Mouse (Mus musculus): Measurements from ENCODE around the gene Spred2. TPM values are rescaled to one million over a fixed set of nuclear protein-coding genes. Genes with fewer than 3 reads are reported as not detected.
A peak's percentile ranks its signal among the peaks of the same experiment; 100 is the strongest.

The Spred2 gene
- polyA plus RNA-seq, 2 experiments: 1.0 to 3.1 TPM

DNA sequence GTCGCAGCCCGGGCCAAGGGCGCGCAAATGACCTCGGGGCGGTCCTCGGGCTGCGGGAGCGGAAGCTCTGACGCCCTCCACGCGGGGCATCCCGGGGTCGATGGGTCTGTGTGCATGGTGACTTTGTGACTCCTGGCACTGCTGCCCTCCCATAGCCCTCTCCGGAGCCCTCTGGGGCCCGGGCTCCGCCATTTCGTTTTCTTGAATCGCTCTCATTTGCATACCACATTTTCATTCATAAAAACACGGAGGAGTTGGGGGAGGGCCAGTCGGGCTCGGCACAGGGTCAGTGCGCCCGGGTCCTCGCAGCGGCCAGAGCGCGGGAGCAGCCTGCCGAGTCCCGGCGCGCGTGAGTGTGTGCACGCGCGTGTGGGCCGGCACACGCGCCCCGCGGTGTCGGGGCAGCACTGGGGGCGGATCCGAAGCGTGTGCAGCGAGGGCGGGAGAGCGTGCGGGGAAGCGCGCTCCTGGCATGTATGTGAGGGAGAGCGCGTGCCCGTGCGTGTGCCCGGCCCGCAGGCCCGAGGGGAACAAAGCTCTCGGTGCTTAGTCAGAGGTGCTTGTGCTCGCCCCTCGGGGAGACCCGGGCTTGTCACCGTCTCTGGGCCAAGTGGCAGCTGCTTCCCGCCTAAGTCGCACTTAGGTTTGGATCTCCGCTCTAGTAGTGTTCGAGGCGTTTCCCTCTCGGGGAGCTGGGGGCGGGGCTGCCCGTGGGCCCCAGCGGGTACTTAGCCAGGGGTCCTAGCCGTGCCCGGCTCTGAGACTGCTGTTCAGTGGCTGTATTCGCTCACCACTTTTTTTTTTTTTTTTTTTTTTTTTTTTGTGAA lies 1.2 kb downstream of the Spred2 start:
- under 1% methylated on average over 75 of the region's 75 CpGs for WGBS (ENCODE audit: insufficient replicate concordance)
- Histone ChIP-seq H3K4me2 (ENCODE audit: low read depth) (peak overlapping the region; percentile 88), H3K4me3 (ENCODE audit: insufficient read depth in 1 of 2, low read depth in 2 of 2, low read length in 2 of 2) (peak overlapping the region; percentile 91 to 95), H3K4me1 (replicated peaks; ENCODE audit: control insufficient read depth in 2 of 2, insufficient read depth in 2 of 2, low read length in 1 of 2) (peaks cover 13 to 23% of the 10 kb centered on the region in 2 experiments), H3K36me3 (replicated peaks; ENCODE audit: control insufficient read depth, insufficient read depth, low read depth) (no peaks in the 10 kb centered on the region), H3K9ac (replicated peaks) (peak overlapping the region; percentile 93), H3K27me3 (ENCODE audit: control insufficient read depth, insufficient read depth, low read length) (no peaks in the 10 kb centered on the region), H3K27ac (peak overlapping the region; percentile 57), H3K9me3 (ENCODE audit: control insufficient read depth, low read length) (no peaks in the 10 kb centered on the region)
- ATAC-seq (ENCODE audit: insufficient read depth) (peak; percentile 72), DNase-seq (ENCODE audit: low read depth in 3 of 3, low spot score in 3 of 3) (peak; percentile 54 to 70 (median 58))
- no peak for TF ChIP-seq EP300 (IDR thresholded peaks at IDR 0.05; ENCODE audit: low read depth)

DNA sequence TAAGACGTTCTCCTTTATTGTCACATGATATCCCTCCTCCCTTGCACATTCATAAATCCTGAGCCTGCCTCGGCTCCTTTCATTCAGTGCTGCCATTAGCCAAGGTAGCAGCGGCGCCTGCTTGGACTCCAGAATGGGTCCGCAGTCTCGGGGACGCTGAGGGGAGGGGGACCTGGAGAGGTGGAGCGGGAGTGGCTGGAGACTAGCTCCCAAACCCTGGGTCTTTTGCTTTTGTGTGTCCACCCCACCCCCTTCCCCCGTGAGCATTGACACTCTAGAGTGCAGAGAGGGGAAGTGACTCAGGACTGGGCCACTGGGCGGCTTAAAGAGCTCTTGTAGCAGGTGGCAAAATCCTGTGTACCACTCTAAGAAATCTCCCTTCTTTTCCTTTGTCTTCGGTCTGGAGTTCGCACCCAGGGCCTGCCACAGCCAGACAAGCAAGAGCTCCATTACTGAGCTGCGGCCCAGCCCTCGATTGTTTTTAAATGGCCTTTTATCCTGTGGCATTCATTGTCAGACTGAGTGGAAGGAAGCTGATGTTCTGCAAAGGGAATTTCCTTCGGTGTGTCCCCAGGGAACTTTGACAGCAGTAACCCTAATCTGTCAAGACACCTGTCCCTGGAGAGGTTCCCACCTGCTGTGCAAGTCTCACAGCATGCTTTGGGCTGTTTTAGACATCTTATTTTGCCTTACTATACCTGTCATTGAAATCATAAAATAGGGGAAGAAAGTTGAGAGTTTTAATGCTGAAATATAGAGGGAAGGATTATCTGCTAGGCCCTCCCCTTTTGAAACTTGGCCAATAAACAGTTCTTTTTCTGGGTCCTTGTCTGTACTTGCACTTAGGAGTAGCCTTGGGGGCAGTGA lies 2.0 kb downstream of the Spred2 start:
- H3K4me3 ChIP-seq (ENCODE audit: insufficient read depth in 1 of 2, low read depth in 2 of 2, low read length in 2 of 2): peak overlapping the region; percentile 91 to 95
- peak overlapping the region; percentile 93 for H3K9ac ChIP-seq (replicated peaks)
- H3K4me1 ChIP-seq (replicated peaks; ENCODE audit: control insufficient read depth in 2 of 2, insufficient read depth in 2 of 2, low read length in 1 of 2): peaks cover 10 to 19% of the 10 kb centered on the region in 2 experiments
- no peak for ATAC-seq (ENCODE audit: insufficient read depth)
- DNase-seq (ENCODE audit: low read depth in 3 of 3, low spot score in 3 of 3): peak in 1 of 3 experiments; percentile 37
- no peaks in the 10 kb centered on the region for H3K9me3 ChIP-seq (ENCODE audit: control insufficient read depth, low read length)
- TF ChIP-seq CTCF (IDR thresholded peaks at IDR 0.05; ENCODE audit: low read depth): no peak
- no peak for TF ChIP-seq EP300 (IDR thresholded peaks at IDR 0.05; ENCODE audit: low read depth)
- H3K27ac ChIP-seq: no peak overlapping the region; the same call in 1 of the 2 replicates
- peak overlapping the region; percentile 88 for H3K4me2 ChIP-seq (ENCODE audit: low read depth)
- no peaks in the 10 kb centered on the region for H3K36me3 ChIP-seq (replicated peaks; ENCODE audit: control insufficient read depth, insufficient read depth, low read depth)
- no peaks in the 10 kb centered on the region for H3K27me3 ChIP-seq (ENCODE audit: control insufficient read depth, insufficient read depth, low read length)
- 4% methylated on average over 15 of the region's 15 CpGs for WGBS (ENCODE audit: insufficient replicate concordance)

DNA sequence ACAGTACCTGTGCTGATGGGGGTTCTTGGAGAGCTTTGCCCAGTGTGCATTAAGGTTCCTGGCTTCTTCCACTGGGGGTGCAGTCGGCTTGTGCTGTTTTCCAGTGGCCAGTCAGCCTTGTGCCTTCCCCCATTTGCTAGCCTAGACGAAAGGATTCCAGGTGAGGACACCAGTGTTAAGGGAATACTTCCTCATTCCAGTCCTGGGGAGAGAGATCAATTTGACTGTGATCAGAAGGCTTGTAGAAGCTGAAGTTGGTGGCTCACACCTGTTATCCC lies 2.6 kb downstream of the Spred2 start:
- no peak; the same call in 1 of the 2 replicates for TF ChIP-seq CTCF (IDR thresholded peaks at IDR 0.05; ENCODE audit: low read depth)
- TF ChIP-seq EP300 (IDR thresholded peaks at IDR 0.05; ENCODE audit: low read depth): no peak
- peak overlapping the region; percentile 88 for H3K4me2 ChIP-seq (ENCODE audit: low read depth)
- WGBS (ENCODE audit: insufficient replicate concordance): 63% methylated on average over 2 of the region's 2 CpGs
- H3K4me3 ChIP-seq (ENCODE audit: insufficient read depth in 1 of 2, low read depth in 2 of 2, low read length in 2 of 2): no peak overlapping the region
- no peak overlapping the region for H3K9ac ChIP-seq (replicated peaks)
- ATAC-seq (ENCODE audit: insufficient read depth) (no peak), DNase-seq (ENCODE audit: low read depth in 3 of 3, low spot score in 3 of 3) (no peak)
- no peak overlapping the region for H3K27ac ChIP-seq
- peaks cover 10 to 19% of the 10 kb centered on the region in 2 experiments for H3K4me1 ChIP-seq (replicated peaks; ENCODE audit: control insufficient read depth in 2 of 2, insufficient read depth in 2 of 2, low read length in 1 of 2)
- H3K36me3 ChIP-seq (replicated peaks; ENCODE audit: control insufficient read depth, insufficient read depth, low read depth): no peaks in the 10 kb centered on the region
- no peaks in the 10 kb centered on the region for H3K9me3 ChIP-seq (ENCODE audit: control insufficient read depth, low read length)
- no peaks in the 10 kb centered on the region for H3K27me3 ChIP-seq (ENCODE audit: control insufficient read depth, insufficient read depth, low read length)

DNA sequence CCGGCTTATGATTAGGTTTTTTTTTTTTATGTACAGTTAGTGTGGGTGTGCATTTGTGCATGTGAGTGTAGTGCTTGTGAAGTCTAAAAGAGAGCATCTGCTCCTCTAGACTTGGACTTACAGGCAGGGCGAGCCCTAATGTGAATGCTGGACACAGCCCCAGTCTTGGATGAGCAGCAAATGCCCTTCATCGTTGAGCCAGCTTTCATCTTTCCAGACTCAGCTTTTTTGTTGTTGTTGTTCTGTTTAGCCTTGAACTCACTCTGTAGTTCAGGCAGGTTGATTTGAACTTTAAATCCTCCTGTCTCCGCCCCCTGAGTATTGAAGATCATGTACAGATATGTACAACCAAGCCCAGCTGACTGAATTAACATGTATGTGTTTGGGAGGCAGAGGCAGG lies 4.5 kb downstream of the Spred2 start:
- TF ChIP-seq EP300 (IDR thresholded peaks at IDR 0.05; ENCODE audit: low read depth) (no peak), CTCF (IDR thresholded peaks at IDR 0.05; ENCODE audit: low read depth) (no peak)
- DNase-seq (ENCODE audit: low read depth in 3 of 3, low spot score in 3 of 3) (no peak), ATAC-seq (ENCODE audit: insufficient read depth) (no peak)
- Histone ChIP-seq H3K36me3 (replicated peaks; ENCODE audit: control insufficient read depth, insufficient read depth, low read depth) (no peaks in the 10 kb centered on the region), H3K9ac (replicated peaks) (no peak overlapping the region), H3K4me2 (ENCODE audit: low read depth) (no peak overlapping the region), H3K4me3 (ENCODE audit: insufficient read depth in 1 of 2, low read depth in 2 of 2, low read length in 2 of 2) (no peak overlapping the region), H3K9me3 (ENCODE audit: control insufficient read depth, low read length) (no peaks in the 10 kb centered on the region), H3K4me1 (replicated peaks; ENCODE audit: control insufficient read depth in 2 of 2, insufficient read depth in 2 of 2, low read length in 1 of 2) (peaks cover 10 to 19% of the 10 kb centered on the region in 2 experiments), H3K27ac (no peak overlapping the region), H3K27me3 (ENCODE audit: control insufficient read depth, insufficient read depth, low read length) (no peaks in the 10 kb centered on the region)
- WGBS (ENCODE audit: insufficient replicate concordance): 68% methylated on average over 4 of the region's 4 CpGs
